In the genomic region with DNA sequence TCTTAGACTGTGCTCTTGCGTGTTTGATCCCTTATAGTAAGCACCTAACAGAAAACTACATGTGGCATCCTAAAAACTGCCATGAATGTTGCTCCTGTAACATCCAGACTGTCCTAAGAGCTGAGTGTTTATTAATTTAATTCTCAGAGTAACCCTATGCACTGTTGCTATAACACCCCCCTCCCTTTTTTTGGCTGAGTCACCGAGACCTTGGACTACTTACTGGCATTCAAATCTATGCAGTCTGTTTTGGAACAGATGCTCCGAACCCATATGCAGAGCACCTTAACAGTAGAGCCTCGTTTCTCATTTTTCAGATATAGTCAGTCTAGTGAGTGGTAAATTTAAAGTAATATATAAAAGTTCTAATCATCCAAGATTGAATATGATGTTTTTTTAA, we compare ENCODE assay signal across 24 mouse cellular contexts.
DNase-seq lines count a peak whose midpoint lies in the region; ATAC-seq lines count a peak whose summit lies in the region.
"Had no signal": no experiment of that assay in that cellular context is flagged by ENCODE, and none has a peak within 500 bp of the region (broad histone marks: within the 10 kb centered on the region; RNA-seq: fewer than 3 reads in every experiment).

No protein-coding gene starts in this region.

- peak; percentile 50; the same call in 1 of the 2 replicates for ATAC-seq in forebrain, embryonic 16.5 days
- no peak for ATAC-seq in inflammation-experienced regulatory T-cells, adult 6 months
- ATAC-seq: hindbrain, postnatal 0 days had no signal

- no peaks in the 10 kb centered on the region for H3K27me3 ChIP-seq in forebrain, embryonic 16.5 days (replicated peaks; ENCODE audit: control insufficient read depth, insufficient read depth, low read length)
- H3K27me3 ChIP-seq in forebrain, embryonic 10.5 days (ENCODE audit: poor library complexity, severe bottlenecking) = no peaks in the 10 kb centered on the region
- H3K27me3 ChIP-seq: heart, embryonic 13.5 days; kidney, embryonic 15.5 days had no signal

- H3K9me3 ChIP-seq in forebrain, embryonic 16.5 days (ENCODE audit: control insufficient read depth, low read length) = no peaks in the 10 kb centered on the region
- H3K9me3 ChIP-seq in forebrain, embryonic 10.5 days = no peaks in the 10 kb centered on the region
- H3K9me3 ChIP-seq: heart, embryonic 10.5 days; heart, embryonic 13.5 days; kidney, embryonic 15.5 days had no signal

- no peak overlapping the region for H3K4me3 ChIP-seq in forebrain, embryonic 16.5 days (replicated peaks; ENCODE audit: low read length)
- no peak overlapping the region for H3K4me3 ChIP-seq in forebrain, embryonic 10.5 days
- H3K4me3 ChIP-seq: heart, adult 2 months; heart, embryonic 10.5 days; heart, embryonic 13.5 days; kidney, embryonic 15.5 days had no signal

- no peak overlapping the region for H3K4me2 ChIP-seq in forebrain, embryonic 16.5 days (ENCODE audit: low read length)
- H3K4me2 ChIP-seq: heart, embryonic 13.5 days; hindbrain, embryonic 14.5 days; kidney, embryonic 15.5 days had no signal

- H3K27ac ChIP-seq in forebrain, embryonic 16.5 days (ENCODE audit: low read length) = no peak overlapping the region
- no peak overlapping the region for H3K27ac ChIP-seq in forebrain, embryonic 10.5 days
- H3K27ac ChIP-seq: heart, adult 2 months; heart, embryonic 10.5 days; heart, embryonic 13.5 days; hindbrain, embryonic 14.5 days; hindbrain, postnatal 0 days; kidney, embryonic 15.5 days had no signal

- no peaks in the 10 kb centered on the region for H3K36me3 ChIP-seq in forebrain, embryonic 16.5 days (ENCODE audit: control insufficient read depth, insufficient read depth)
- H3K36me3 ChIP-seq in forebrain, embryonic 10.5 days (replicated peaks) = peaks cover 30% of the 10 kb centered on the region
- H3K36me3 ChIP-seq: heart, embryonic 10.5 days had no signal

- no peak overlapping the region for H3K9ac ChIP-seq in forebrain, embryonic 16.5 days (replicated peaks; ENCODE audit: low read depth, low read length)
- H3K9ac ChIP-seq: heart, embryonic 13.5 days; hindbrain, embryonic 14.5 days; kidney, embryonic 15.5 days had no signal

- DNase-seq in adrenal gland, adult (ENCODE audit: inconsistent age in 2 of 2, low spot score in 1 of 2) = peak; percentile 48 to 82
- no peak for DNase-seq in adrenal gland, adult 18-20 months (ENCODE audit: low spot score in 2 of 2)
- peak; percentile 33 for DNase-seq in adrenal gland, postnatal 14 days
- no peak for DNase-seq in adrenal gland, postnatal 25 days
- no peak for DNase-seq in forebrain, embryonic 10.5 days (ENCODE audit: extremely low spot score, low spot score)
- no peak for DNase-seq in urinary bladder, postnatal 36 days (ENCODE audit: low spot score in 2 of 2)
- DNase-seq: cerebellum, adult 11-12 months; cerebellum, adult 8-10 months; cerebellum, postnatal 10 days; cerebellum, postnatal 36 days; gastrocnemius, postnatal 10 days; gastrocnemius, postnatal 36 days; heart, adult 2 months; heart, postnatal 14 days; heart, postnatal 4 days; kidney, adult 11 months; kidney, adult 8-10 months had no signal

- no peaks in the 10 kb centered on the region; the same call in 1 of the 2 replicates for H3K4me1 ChIP-seq in forebrain, embryonic 16.5 days (replicated peaks; ENCODE audit: control insufficient read depth, insufficient read depth, low read length)
- no peaks in the 10 kb centered on the region for H3K4me1 ChIP-seq in forebrain, embryonic 10.5 days

- WGBS in forebrain, embryonic 16.5 days = 62% methylated on average over 4 of the region's 4 CpGs
- 90% methylated on average over 4 of the region's 4 CpGs for WGBS in forebrain, embryonic 10.5 days

Comparison
In these comparisons a context has a peak if more than half of its experiments do, and no peak if none do; other contexts are left out.
1. DNase-seq: peak in adrenal gland, adult (2 of 2) and adrenal gland, postnatal 14 days (single experiment); none in adrenal gland, adult 18-20 months (0 of 2), adrenal gland, postnatal 25 days (single experiment), forebrain, embryonic 10.5 days (single experiment) and urinary bladder, postnatal 36 days (0 of 2).